Mouse (Mus musculus) cerebellum, adult 2 months (tissue): ENCODE results near the gene Mrpl24.

Source experiments
- CTCF ChIP-seq: fragments of 200-500 bp; IDR thresholded peaks from 2 replicates; pipeline ENCODE4 v1.5.1; 2011; ENCODE audit warnings: low read depth, mild to moderate bottlenecking, control low read depth, low read length, moderate library complexity, borderline replicate concordance; ENCODE audit not compliant: insufficient read depth
- POLR2A ChIP-seq: fragments of 200-500 bp; IDR thresholded peaks from 2 replicates; pipeline ENCODE4 v1.6.1; 2011; ENCODE audit warnings: low read length, control low read depth, borderline replicate concordance; ENCODE audit not compliant: insufficient read depth

DNA sequence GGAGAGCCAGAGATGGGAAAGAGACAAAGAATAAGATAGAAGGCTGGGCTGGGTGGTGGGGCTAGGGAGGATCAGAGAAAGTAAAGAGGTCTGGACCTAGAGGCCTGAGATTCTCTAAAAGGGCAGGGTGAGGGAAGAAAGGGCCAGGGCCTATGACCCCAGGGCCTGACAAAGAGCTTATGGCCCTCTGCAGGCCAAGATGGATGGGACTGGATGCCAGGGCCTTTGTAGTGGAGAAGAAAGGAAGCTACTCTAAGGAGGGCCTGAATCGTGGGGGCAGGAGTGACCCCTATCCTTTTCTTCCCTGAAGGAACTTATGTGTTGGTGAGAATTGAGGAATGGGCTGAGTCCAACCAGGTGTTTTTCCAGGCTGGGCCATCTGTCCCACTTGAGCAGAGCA, 38.8 kb downstream of the Mrpl24 start:
- TF ChIP-seq POLR2A = no peak
- no peak for TF ChIP-seq CTCF
